Mouse (Mus musculus) gastrocnemius, adult 2 months (tissue): ENCODE measurements around the gene Syvn1. TPM values are rescaled to one million over a fixed set of nuclear protein-coding genes. Genes with fewer than 3 reads are reported as not detected.
"Not testable (repeated sequence)": the region's sequence is repeated elsewhere in the genome, so short reads cannot be mapped to it uniquely, and the experiment has no call there.

Experiments used
- DNase-seq: peaks from one replicate; pipeline ENCODE4 v3.0.0; 2022
- H3K27ac ChIP-seq: fragments of 200-600 bp; 2 replicates; pipeline ENCODE4 v1.8.1; 2022; ENCODE audit warnings: mild to moderate bottlenecking
- H3K4me3 ChIP-seq: fragments of 200-600 bp; 2 replicates; pipeline ENCODE4 v1.8.1; 2022; ENCODE audit warnings: mild to moderate bottlenecking, moderate library complexity
- CTCF ChIP-seq: fragments of 200-600 bp; IDR thresholded peaks from 2 replicates; pipeline ENCODE4 v1.8.1; 2022; ENCODE audit warnings: antibody characterized with exemption, mild to moderate bottlenecking, moderate library complexity
- intact Hi-C: fragments of 180-260 bp; cut with DNase I; formaldehyde crosslinking; loops from one replicate; pipeline ENCODE4 v1.15.1; 2025
- total RNA-seq, 2 experiments: library from RNA; stranded (reverse); gene quantifications; 2 replicates each; pipeline ENCODE4 v1.2.3; 2021

The Syvn1 gene
- total RNA-seq, 2 experiments from 2014 or later = 17.1 to 20.6 TPM

- intact Hi-C loops = loop anchor here (1.0 to 5.0 kb wide), 2 partner anchors 53 to 96 kb away; partner anchors contain the start of gene Cdc42ep2
- no peak overlapping the region; the same call in 1 of the 2 replicates for H3K4me3 ChIP-seq
- H3K27ac ChIP-seq = peak overlapping the region; percentile 97
- no peak; the same call in none of the 2 replicates for TF ChIP-seq CTCF
- DNase-seq = peak; percentile 93
These were observed 28.0 kb upstream of the Syvn1 start for GRCm38 (mm10) chr19:6018142-6019089.

DNA sequence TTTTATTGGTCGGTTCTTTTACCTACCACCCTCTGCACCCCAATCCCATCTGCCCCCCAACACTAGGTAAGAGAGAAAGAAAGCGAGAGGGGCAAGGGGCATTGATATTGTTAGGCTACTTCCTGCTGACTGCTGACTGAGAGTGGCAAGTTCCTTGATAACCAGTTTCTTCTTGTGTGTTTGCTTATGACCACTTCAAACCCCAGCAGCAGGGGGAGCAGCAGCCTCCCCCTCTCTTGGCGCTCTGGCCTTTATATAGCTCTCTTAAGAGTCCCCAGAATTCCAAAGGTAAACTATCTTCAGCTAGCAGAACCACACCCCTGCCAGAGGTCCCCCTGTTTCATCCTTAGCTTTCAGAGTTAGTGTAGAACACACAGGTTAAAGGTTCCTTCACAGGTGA is 26.1 kb upstream of the Syvn1 start:
- no peak for TF ChIP-seq CTCF
- H3K4me3 ChIP-seq = no peak overlapping the region

GRCm38 (mm10) chr19:6023059-6023458 is 23.3 kb upstream of the Syvn1 start:
- no peak overlapping the region for H3K27ac ChIP-seq
- intact Hi-C loops = no loop called here
- TF ChIP-seq CTCF = no peak
- DNase-seq = no peak
- no peak overlapping the region for H3K4me3 ChIP-seq

More for the DNA sequence above, 26.1 kb upstream of the Syvn1 start:
- H3K27ac ChIP-seq = no peak overlapping the region
- intact Hi-C loops = no loop called here
- DNase-seq = no peak

- Histone ChIP-seq H3K4me3 (no peak overlapping the region), H3K27ac (no peak overlapping the region)
- intact Hi-C loops = no loop called here
- no peak for TF ChIP-seq CTCF
- DNase-seq = no peak
These were observed 22.4 kb upstream of the Syvn1 start for GRCm38 (mm10) chr19:6023930-6024329.

DNA sequence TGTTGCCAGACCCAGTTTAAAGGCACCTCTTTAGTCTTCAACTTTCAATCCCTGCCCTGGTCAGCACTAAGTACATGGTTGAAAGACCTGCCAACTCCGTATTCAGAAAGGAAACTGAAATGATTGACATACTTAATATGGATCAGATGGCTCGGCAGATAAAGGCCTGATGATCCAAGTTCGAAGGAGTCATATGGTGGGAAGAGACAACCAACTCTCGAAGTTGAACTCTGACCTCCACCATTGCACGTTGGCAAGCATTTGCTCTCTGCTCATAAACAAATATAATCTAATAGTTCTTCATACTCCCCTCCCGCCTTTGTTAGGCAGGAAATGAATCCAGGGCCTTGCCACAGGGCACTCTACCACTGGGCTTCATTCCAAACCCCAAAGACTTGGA is 17.4 kb upstream of the Syvn1 start:
- H3K27ac ChIP-seq = no peak overlapping the region
- no peak for TF ChIP-seq CTCF
- no peak overlapping the region for H3K4me3 ChIP-seq
- intact Hi-C loops = no loop called here
- no peak for DNase-seq

- DNase-seq = no peak
- Histone ChIP-seq H3K27ac (no peak overlapping the region), H3K4me3 (no peak overlapping the region)
- TF ChIP-seq CTCF = no peak
- intact Hi-C loops = no loop called here
These were observed 16.9 kb upstream of the Syvn1 start for GRCm38 (mm10) chr19:6029426-6029825.

GRCm38 (mm10) chr19:6030520-6031280 is 15.7 kb upstream of the Syvn1 start:
- TF ChIP-seq CTCF = no peak
- no peak for DNase-seq
- intact Hi-C loops = no loop called here
- no peak overlapping the region for H3K4me3 ChIP-seq
- no peak overlapping the region for H3K27ac ChIP-seq

GRCm38 (mm10) chr19:6035966-6036585 is 10.3 kb upstream of the Syvn1 start:
- Histone ChIP-seq H3K4me3 (no peak overlapping the region), H3K27ac (no peak overlapping the region)
- DNase-seq = no peak
- TF ChIP-seq CTCF = no peak
- intact Hi-C loops = no loop called here

DNA sequence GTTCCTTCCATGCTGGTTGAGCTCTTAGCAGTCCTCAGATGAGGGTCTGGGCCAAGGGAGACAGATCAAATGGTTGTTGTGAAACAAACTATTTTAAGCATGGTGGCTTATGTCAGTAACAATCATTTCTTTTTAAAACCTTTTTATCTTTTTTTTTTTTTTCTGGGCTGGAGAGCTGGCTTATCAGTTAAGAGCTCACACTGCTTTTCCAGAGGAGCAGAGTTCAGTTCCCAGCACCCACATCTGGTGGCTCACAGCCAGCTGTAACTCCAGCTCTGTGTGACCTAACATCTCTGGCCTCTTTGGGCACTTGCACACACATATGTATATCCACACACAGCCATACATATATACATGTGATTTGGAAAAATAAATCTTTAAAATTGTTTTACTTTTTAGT is 8.7 kb upstream of the Syvn1 start:
- Histone ChIP-seq H3K4me3 (no peak overlapping the region), H3K27ac (no peak overlapping the region)
- intact Hi-C loops = no loop called here
- DNase-seq = no peak
- no peak for TF ChIP-seq CTCF

DNA sequence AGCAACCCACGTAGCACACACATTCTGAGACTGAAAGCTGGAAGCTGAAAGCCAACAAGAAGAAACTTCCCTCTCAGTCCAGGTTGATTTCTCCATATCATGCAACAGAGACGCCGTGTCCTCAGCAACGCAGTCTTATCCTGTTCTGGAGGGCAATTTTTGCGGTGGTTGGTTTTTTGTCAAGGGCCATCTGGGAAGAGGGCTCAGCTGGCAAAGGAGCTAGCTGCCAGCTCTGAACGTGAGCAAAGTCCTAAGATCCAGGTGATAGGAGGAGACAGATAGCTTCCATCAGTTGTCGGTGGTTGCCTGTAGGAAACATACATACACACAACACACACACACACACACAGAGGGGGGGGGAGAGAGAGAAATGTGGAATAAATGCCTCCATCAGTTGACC is 8.1 kb upstream of the Syvn1 start:
- no peak overlapping the region for H3K27ac ChIP-seq
- intact Hi-C loops = no loop called here
- TF ChIP-seq CTCF = no peak
- H3K4me3 ChIP-seq = no peak overlapping the region
- no peak for DNase-seq

- intact Hi-C loops = no loop called here
- Histone ChIP-seq H3K4me3 (no peak overlapping the region), H3K27ac (no peak overlapping the region)
- DNase-seq = no peak
- peak; percentile 29; the same call in 1 of the 2 replicates for TF ChIP-seq CTCF
These were observed 6.4 kb upstream of the Syvn1 start for GRCm38 (mm10) chr19:6040002-6040401.

GRCm38 (mm10) chr19:6042293-6042692 is 4.1 kb upstream of the Syvn1 start:
- DNase-seq = no peak
- intact Hi-C loops = no loop called here
- TF ChIP-seq CTCF = no peak
- H3K27ac ChIP-seq = no peak overlapping the region
- H3K4me3 ChIP-seq = no peak overlapping the region

DNA sequence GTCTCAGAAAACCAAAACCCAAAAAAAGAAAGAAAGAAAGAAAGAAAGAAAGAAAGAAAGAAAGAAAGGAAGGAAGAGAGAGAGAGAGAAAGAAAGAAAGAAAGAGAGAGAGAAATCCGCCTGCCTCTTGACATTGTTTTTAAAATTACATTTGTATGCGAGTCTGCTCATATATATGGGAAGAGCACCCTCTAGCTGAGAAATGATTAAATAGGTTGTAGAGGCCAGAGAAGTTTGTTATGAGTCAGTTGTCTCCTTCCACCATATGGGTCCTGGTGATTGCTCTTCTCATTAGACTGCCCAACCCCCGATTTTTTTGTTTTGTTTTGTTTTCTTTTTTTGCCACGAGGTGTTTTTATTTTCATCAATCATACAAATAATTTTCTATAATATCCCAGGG is 2.3 kb upstream of the Syvn1 start:
- intact Hi-C loops, H3K27ac ChIP-seq, H3K4me3 ChIP-seq, DNase-seq: not testable (repeated sequence)
- peak; percentile 51 for TF ChIP-seq CTCF
